Mouse (Mus musculus): ENCODE results near the gene Nptn.
"Not testable (repeated sequence)": the region's sequence is repeated elsewhere in the genome, so short reads cannot be mapped to it uniquely, and the experiment has no call there.

DNA sequence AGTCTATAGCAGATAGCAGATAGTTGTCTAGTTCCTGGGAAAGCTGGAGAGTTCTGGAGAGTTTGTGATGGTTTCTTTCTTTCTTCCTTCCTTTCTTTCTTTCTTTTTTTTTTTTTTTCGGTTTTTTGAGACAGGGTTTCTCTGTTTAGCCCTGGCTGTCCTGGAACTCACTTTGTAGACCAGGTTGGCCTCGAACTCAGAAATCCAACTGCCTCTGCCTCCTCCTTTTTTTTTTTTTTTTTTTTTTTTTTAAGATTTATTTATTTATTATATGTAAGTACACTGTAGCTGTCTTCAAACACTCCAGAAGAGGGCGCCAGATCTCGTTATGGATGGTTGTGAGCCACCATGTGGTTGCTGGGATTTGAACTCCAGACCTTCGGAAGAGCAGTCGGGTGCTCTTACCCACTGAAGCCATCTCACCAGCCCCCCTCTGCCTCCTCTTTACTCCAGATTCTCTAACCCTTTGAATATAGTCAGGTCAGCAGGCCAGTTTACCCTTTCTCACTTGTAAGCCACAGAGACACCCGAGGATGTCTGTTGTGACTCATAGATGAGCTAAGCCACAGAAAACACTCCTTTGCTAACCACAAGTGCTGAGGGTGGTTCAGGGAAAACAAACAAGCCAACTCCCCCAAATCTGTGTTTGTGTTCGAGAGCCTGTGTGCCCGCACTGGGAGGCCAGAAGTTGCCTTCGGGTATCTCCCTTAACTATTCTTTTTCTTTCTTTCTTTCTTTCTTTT is 1.4 kb upstream of the Nptn start:
- TF ChIP-seq GATA1, TAL1 (IDR thresholded peaks at IDR 0.05; ENCODE audit: low read length): not testable (repeated sequence)

Measured in erythroblast, embryonic 14.5 days (primary cell).